Mouse (Mus musculus): ENCODE measurements around the gene Actl11.

The Actl11 gene

GRCm38 (mm10) chr9:107928169-107928568, at the start of gene Actl11:
TSS of gene Actl11 (plus strand) at chr9:107928469.
- in situ Hi-C loops (cut with MseI, MboI), result no loop called here

- in situ Hi-C loops (cut with MseI, MboI), result no loop called here
Measured at GRCm38 (mm10) chr9:107880411-107880810, 47.9 kb upstream of the Actl11 start.

GRCm38 (mm10) chr9:107887804-107888266, 40.4 kb upstream of the Actl11 start, which contains the start of gene Mon1a:
TSS of gene Mon1a (plus strand) at chr9:107888151.
- in situ Hi-C loops (cut with MseI, MboI), result no loop called here

- in situ Hi-C loops (cut with MseI, MboI), result no loop called here
Measured at GRCm38 (mm10) chr9:107888267-107888850, 39.9 kb upstream of the Actl11 start.

GRCm38 (mm10) chr9:107890260-107890659, 38.0 kb upstream of the Actl11 start:
- in situ Hi-C loops (cut with MseI, MboI), result no loop called here

- in situ Hi-C loops (cut with MseI, MboI), result no loop called here
Measured at GRCm38 (mm10) chr9:107891023-107891422, 37.2 kb upstream of the Actl11 start.

DNA sequence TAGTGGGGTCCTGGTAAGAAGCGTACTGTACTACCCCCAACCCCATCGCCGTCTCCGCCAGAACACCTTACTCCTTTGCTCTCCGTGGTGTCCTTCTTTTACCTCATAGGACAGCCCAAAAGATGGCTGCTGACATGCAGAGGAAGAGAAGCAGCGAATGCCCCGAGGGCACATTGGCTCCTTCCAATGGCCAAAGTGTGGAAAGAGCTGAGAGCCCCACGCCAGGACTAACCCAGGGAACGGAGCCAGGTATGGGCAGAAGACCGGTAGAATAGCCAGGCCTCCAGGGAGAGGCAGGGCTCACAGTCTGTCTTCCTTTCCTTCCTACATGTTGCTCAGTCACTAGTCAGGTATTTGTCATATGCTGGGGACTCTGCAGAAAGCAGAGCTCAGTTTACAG, 29.7 kb upstream of the Actl11 start:
- in situ Hi-C loops (cut with MseI, MboI), result no loop called here

GRCm38 (mm10) chr9:107899855-107900254, 28.4 kb upstream of the Actl11 start:
- in situ Hi-C loops (cut with MseI, MboI), result no loop called here

GRCm38 (mm10) chr9:107900840-107901626, 27.2 kb upstream of the Actl11 start:
- in situ Hi-C loops (cut with MseI, MboI), result no loop called here

- in situ Hi-C loops (cut with MseI, MboI), result no loop called here
Measured at GRCm38 (mm10) chr9:107901627-107901914, 26.7 kb upstream of the Actl11 start.

DNA sequence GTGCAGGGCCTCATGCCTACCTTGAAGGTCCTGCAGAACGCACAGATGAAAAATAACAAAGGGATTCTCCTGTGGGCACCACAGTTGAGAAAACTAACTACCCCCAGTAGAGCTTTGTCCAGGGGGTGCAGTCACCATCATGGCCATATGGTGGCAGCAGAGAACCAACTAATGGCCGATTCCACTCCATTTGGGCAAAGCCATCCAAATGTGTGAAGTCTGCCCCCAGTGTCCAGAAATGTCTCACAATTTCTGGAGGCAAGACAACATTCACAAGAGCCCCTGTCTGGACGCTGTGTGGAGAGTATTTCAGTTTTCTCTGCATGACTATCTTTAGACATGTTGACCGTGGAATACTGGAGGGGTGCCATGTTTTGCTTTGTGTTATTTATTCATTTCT, 23.5 kb upstream of the Actl11 start:
- in situ Hi-C loops (cut with MseI, MboI), result no loop called here

DNA sequence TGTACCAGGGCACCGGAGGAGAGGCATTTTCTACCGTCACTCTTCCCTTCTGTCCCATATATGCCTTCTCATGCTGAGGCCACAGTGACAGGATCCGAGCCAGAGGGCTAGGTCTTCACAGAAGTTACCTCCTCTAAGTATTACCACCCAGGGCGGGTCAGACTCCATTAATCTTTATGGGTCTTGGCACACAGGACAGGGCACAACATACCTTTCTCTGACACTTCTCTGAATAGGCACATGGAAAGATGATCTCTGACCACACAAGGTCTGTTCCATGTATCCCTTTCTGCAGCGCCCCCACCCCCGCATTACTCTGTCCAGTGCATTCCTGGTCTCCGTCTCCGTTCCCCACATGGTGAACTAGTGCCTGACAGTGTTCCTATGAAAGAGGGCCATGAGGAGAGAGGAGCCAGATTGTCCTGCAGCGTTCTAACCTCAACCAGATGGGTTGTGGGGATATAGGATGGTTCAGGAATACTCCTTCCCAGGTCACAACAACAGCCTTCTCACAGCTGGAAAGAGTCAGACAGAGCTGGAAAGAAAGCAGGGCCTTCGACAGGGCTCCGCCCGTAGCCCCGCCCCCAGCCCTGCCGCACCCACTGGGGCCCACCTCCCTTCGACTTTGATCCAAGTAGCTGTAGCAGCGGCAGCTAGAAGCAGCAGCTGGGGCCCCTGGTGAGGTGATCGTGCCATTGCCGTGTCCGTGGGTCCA, 21.9 kb upstream of the Actl11 start, which contains the start of gene Mst1r:
Mst1r (plus strand) TSS at position 622 of the 715 bp plus-strand sequence.
- in situ Hi-C loops (cut with MseI, MboI), result no loop called here

GRCm38 (mm10) chr9:107906967-107907800, 21.1 kb upstream of the Actl11 start:
- in situ Hi-C loops (cut with MseI, MboI), result no loop called here

DNA sequence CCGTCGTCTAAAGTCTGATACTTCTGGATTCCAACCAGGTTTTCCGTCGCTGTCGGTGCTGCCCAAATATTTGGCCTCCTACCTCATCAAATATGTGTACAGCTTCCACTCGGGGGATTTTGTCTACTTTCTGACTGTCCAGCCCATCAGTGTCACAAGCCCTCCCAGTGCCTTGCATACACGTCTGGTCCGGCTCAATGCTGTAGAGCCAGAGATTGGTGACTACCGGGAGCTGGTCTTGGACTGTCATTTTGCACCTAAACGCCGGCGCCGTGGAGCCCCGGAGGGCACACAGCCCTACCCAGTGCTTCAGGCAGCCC, 20.5 kb upstream of the Actl11 start:
- in situ Hi-C loops (cut with MseI, MboI), result no loop called here

DNA sequence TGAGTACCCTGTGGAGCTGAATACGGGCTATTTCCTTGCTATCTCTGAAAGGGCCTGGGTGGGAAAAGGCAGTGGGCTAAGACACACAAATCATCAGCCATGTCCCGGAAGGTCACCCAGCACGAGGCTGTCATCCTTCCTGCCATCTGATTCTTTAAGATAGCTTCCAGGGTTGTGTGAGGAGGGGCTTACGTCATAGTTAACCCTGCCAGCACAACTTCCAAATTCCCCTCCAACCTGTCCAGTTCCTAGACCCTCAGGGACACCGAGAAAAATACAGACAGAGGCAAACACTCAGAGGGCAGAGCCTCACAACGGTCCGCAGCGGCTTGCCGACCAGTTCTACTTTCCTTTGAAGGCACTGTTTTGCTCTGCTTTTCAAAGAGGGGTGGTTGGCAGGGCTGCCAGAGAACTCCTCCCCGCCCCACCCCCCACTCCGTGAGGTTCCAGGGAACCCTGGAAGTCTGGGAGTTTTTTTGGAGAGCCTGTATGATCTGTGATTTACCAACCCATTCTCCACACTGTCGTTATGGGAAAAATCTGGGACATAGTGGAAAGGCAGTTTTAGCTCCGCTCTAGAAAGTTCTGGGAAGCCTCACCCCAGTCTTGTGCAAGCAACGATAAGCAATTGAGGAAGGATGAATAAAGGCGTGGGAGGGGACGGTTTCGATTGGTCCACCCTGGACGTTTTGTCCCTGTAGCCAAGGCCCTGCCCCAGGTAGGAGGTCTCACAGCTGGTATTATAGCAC, 19.7 kb upstream of the Actl11 start:
- in situ Hi-C loops (cut with MseI, MboI), result no loop called here

- in situ Hi-C loops (cut with MseI, MboI), result no loop called here
Measured at GRCm38 (mm10) chr9:107910025-107910769, 18.1 kb upstream of the Actl11 start.

GRCm38 (mm10) chr9:107914764-107915420, 13.4 kb upstream of the Actl11 start:
- in situ Hi-C loops (cut with MseI, MboI), result no loop called here

DNA sequence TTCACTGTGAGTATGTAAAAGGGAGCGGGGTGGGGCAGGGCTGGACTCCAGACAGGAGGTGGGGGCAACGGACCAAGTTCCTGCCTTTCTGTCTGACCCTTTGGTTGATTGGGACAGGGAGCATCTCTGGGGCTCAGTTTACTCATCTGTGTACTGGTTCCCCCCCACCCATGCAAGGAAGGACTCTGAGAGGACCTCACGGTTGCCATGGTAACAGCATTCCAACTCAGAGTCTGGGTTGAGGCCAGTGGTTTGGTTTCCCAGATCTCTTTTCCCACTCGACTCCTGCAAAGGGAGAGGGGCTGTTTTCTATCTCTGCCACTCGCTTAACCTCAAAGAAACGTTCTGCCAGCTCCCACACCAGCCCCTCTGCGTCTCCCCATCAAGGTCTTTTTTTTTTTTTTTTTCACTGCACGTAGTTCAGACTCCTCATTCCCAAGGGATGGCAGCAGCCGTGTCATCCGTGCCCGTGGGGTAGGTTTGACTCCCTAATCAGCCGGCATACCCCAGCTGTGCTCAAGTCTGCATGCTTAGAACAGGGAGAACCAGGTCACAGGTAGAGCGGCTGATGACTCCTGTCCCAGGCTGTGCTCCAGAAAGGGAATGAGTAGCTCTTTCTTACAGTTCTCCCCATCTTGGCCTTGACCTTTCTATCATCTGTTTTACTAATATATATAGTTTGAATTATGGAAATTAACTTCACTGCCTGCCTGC, 10.2 kb upstream of the Actl11 start:
- in situ Hi-C loops (cut with MseI, MboI), result no loop called here

- in situ Hi-C loops (cut with MseI, MboI), result no loop called here
Measured at GRCm38 (mm10) chr9:107918884-107919283, 9.4 kb upstream of the Actl11 start.
